Mouse (Mus musculus): ENCODE measurements around the gene Chn2.

DNA sequence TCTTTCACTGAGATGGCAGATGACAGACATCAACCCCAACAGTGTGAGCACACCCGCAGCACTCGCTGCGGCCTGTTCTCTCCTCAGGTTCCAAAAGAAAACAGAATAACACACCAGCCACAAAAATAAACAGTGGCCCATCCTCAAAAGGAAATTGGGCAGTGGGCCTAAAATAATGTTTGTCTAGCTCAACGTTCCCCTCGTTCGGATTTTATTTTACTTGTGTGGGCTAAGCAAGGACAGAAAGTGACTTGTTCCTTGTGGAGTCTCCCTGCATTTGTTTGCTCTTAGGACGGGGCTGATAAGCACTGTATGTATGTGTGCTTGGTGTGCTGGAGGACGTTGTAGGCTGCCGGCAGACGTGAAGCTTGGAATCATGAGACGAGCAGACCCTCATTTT, 240.0 kb downstream of the Chn2 start:
- TF ChIP-seq CTCF (conservative IDR thresholded peaks at IDR 0.05; ENCODE audit: low read length) (no peak), POU5F1 (IDR thresholded peaks at IDR 0.05; ENCODE audit: borderline replicate concordance, low read length) (no peak), NANOG (IDR thresholded peaks at IDR 0.05; ENCODE audit: borderline replicate concordance, low read length) (no peak)

All from E14TG2a.4 (cell line).